Mouse (Mus musculus) right cerebral cortex, postnatal 25 days (tissue): ENCODE data around the gene Fthl17a.

Experiments used
- DNase-seq: peaks from one replicate; pipeline ENCODE4 v3.0.0; 2022

Fthl17a gene

DNA sequence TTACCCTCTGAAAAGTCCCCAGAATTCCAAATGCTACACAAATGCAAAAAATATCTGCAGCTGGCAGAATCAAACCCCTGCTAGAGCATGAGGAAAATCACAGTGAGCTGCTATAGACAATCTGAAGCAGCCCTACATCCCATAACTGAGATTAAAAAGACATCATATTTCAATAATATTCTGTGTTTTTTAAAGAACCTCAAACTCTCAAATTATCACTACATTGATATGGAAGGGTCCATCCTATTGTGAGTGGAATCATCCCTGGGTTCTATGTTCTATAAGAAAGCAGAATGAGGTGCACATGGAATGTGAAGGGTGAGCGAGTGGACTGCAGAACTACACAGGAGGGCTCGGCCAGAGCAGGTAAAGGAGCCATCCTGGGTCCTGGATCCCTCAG lies at the start of gene Fthl17a:
Gene Fthl17a, plus strand, starts transcription at position 301 of the 400 bp plus-strand sequence.
- no peak for DNase-seq

GRCm38 (mm10) chrX:85207001-85207400 lies 42.5 kb upstream of the Fthl17a start:
- DNase-seq, result no peak

GRCm38 (mm10) chrX:85226883-85227282 lies 22.6 kb upstream of the Fthl17a start:
- no peak for DNase-seq

DNA sequence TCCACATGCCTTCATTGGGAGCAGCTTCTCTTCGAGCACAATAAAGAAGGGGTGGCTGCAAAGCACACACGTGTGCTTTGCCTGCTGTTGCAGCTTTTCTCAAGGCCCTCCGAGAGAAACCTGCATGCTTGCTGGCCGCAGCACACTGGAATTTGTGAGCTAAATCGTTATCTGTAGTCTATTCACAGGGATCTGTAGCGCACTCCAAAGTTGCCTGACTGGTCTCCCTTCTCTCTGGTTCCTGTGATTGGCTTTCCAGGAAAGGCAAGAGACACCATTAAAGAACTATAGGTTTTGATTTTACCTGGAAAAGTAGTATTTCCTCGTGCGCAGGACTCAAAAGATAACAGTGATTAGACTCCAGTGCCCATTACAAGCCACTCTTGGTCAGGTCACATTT lies 22.3 kb downstream of the Fthl17a start:
- DNase-seq, result no peak

DNA sequence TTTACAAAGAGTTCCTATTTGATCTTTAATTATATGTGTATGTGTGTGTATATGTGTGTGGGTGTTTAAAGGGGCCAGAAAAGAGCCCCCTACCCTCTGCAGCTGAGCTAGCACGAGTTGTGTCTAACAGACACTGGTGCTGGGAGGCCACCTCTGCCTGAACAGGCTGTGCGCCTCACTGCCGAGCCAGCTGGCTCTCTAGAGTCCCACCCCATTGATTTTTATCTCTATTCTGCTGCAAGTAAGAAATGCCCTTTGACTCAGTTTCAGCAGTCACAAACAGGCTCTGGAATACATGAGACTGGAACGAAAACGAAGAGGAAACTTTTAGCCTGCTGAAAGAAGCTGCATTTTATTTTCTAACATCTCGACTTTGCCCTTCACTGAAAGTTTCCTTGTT lies 22.8 kb downstream of the Fthl17a start:
- no peak for DNase-seq

DNA sequence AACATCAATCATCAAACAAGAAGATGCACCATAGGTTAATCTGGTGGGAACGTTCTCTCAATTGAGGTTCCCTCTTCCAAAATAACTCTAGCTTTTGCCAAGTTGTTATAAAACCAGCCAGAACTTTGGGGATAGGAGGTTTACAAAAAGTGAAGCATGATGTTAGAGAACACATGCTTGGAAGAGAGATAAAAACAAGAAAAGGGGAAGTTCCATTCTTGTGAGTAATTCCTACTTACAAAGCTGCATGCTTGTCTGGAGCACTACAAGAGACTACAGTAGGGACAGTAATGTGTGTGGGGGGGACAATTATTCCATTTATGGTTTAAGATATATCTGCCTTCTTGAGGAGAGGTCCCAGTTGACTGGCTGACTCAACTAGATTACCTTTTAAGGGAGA lies 40.4 kb downstream of the Fthl17a start:
- no peak for DNase-seq

- no peak for DNase-seq
Measured at GRCm38 (mm10) chrX:85292781-85293180, 43.3 kb downstream of the Fthl17a start.

GRCm38 (mm10) chrX:85294001-85294400 lies 44.5 kb downstream of the Fthl17a start:
- DNase-seq, result no peak

- no peak for DNase-seq
Measured at GRCm38 (mm10) chrX:85304674-85305073, 55.2 kb downstream of the Fthl17a start.

DNA sequence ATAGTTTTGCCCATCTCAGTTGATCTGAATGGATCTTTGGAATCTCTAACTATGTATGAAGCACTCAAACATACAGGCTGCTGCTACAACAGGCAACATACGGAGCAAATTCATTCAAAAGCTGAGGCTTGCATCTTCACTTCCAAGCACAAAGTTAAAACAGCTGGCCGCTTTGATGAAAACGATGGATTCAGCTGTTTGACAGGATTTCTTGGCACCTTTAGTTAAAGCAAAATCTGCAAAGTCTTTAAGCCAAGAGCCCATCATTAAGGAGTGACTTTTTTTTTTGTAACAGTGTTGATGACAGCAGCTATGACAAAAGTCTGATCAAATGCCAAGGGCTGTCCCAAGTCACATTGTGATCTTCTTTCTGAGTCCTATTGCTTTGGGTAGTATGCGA lies 69.1 kb downstream of the Fthl17a start:
- no peak for DNase-seq

DNA sequence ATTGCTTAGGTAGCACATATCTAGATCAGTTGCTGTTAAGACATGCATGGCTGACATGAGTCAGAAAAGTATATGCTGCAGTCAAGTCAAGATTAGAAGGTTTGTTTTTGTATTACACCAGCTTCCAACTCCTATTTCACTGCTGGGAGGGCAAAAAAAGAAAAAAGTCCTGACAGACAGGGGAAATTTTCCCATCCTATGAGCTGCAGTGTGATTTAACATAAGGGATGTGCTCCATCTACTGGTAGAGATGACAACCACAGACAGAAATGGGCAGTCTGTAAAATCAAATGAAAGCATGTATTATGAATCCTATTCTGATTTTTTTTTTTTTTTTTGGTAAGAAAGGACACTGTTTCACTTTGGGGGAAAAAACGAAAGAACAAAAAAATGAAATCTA lies 69.7 kb downstream of the Fthl17a start:
- DNase-seq, result no peak
